Mouse (Mus musculus): ENCODE results near the gene Asb1. TPM values are rescaled to one million over a fixed set of nuclear protein-coding genes. Genes with fewer than 3 reads are reported as not detected.
A peak's percentile ranks its signal among the peaks of the same experiment; 100 is the strongest.

Asb1 gene
- polyA plus RNA-seq, 1 experiment: 15.9 TPM

DNA sequence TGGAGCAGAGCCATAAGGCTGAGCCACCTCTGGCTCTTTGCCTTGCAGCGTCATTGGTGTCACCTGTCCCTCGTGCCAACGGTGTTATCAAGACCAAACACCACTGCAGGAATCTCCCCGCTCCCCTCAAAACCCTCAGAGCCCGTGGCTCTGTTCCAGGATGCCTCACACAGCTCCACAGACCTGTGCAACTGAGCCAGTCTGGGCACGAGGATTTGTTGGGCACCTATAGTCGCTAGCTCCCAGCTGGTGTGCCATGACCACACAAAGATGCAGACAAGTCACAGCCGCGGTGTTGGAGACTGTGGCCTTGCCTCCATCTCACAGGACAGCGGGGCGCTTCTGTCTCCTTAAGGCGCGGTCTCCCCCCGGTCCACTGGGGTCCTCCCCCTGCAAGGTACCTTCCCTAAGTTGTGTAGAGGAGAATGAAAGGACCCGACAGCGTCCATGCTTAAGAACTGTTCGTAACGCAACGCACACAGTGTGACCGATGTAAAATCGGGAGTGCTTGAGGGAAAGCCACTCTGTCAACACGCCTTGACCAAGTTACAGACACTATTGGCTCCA is 557 bp upstream of the Asb1 start:
- Histone ChIP-seq H3K36me3 (ENCODE audit: control insufficient read depth, insufficient read depth, low read length) (no peaks in the 10 kb centered on the region; the same call in 1 of the 2 replicates), H3K27ac (ENCODE audit: insufficient read depth, low read length) (peak overlapping the region; percentile 49; the same call in 1 of the 2 replicates), H3K4me1 (ENCODE audit: control insufficient read depth, insufficient read depth, insufficient read length) (peaks cover 4% of the 10 kb centered on the region; the same call in 1 of the 2 replicates), H3K27me3 (ENCODE audit: control insufficient read depth, insufficient read depth, low read length) (no peaks in the 10 kb centered on the region), H3K4me3 (ENCODE audit: extremely low read depth, insufficient read depth, insufficient read length) (peak overlapping the region; percentile 78)
- WGBS: 3% methylated on average over 22 of the region's 22 CpGs
- DNase-seq (ENCODE audit: low read depth in 1 of 2, low spot score in 2 of 2): no peak
- no peak for TF ChIP-seq POLR2A (IDR thresholded peaks at IDR 0.05; ENCODE audit: low read depth, low read length)
- TF ChIP-seq CTCF (IDR thresholded peaks at IDR 0.05; ENCODE audit: extremely low read depth, insufficient read depth, insufficient read length, insufficient replicate concordance): no peak

DNA sequence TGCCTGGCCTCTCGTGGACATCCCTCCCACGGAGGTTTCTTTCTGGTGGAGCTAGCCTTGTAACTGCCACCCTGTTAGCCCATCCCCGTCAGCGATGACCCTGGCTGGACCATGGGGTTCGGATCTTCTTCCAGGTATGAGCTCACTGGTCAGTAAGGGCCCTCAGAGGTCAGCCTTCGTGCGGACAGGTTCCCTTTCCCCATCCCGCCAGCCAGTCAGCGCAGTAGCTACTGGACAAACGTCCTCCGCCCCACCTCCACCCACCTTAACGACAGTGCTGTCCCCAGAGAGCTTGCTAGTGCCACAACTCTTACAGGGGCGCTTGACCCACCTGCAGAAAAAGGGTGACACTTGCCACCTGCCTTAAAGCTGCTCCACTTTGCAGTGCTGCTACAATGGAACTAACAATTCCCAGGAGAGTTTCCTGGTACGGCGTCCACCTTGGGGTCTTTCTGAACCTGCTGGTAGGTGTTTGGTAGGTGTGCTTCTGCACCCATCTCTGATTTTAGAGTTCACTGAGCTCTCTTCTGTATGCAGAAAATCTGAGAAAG is 773 bp downstream of the Asb1 start:
- H3K4me1 ChIP-seq (ENCODE audit: control insufficient read depth, insufficient read depth, insufficient read length): peaks cover 4% of the 10 kb centered on the region; the same call in 1 of the 2 replicates
- peak overlapping the region; percentile 23; the same call in 1 of the 2 replicates for H3K27ac ChIP-seq (ENCODE audit: insufficient read depth, low read length)
- peak in 1 of 2 experiments; percentile 9 for DNase-seq (ENCODE audit: low read depth in 1 of 2, low spot score in 2 of 2)
- no peak for TF ChIP-seq POLR2A (IDR thresholded peaks at IDR 0.05; ENCODE audit: low read depth, low read length)
- TF ChIP-seq CTCF (IDR thresholded peaks at IDR 0.05; ENCODE audit: extremely low read depth, insufficient read depth, insufficient read length, insufficient replicate concordance): no peak
- peak overlapping the region; percentile 78 for H3K4me3 ChIP-seq (ENCODE audit: extremely low read depth, insufficient read depth, insufficient read length)
- H3K36me3 ChIP-seq (ENCODE audit: control insufficient read depth, insufficient read depth, low read length): no peaks in the 10 kb centered on the region; the same call in 1 of the 2 replicates
- no peaks in the 10 kb centered on the region for H3K27me3 ChIP-seq (ENCODE audit: control insufficient read depth, insufficient read depth, low read length)
- WGBS: 30% methylated on average over 15 of the region's 15 CpGs

DNA sequence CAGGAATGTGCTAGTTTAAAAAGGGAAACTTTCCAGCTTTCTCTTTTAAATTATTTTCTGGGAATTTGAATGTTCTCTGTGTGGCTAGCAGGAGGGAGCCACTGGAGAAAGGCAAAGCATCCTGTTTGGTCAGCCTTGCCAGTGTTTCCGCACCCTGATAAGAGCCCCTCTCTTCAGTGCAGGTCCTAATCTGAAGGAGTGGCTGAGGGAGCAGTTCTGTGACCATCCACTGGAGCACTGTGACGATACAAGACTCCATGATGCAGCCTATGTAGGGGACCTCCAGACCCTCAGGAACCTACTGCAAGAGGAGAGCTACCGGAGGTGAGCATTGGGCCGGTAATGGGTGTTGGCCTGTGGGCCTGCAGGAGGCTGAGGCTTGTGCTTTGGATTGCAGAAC is 3.6 kb downstream of the Asb1 start:
- TF ChIP-seq POLR2A (IDR thresholded peaks at IDR 0.05; ENCODE audit: low read depth, low read length): no peak
- no peak for TF ChIP-seq CTCF (IDR thresholded peaks at IDR 0.05; ENCODE audit: extremely low read depth, insufficient read depth, insufficient read length, insufficient replicate concordance)
- H3K4me3 ChIP-seq (ENCODE audit: extremely low read depth, insufficient read depth, insufficient read length): no peak overlapping the region
- no peak for DNase-seq (ENCODE audit: low read depth in 1 of 2, low spot score in 2 of 2)
- WGBS: 90% methylated on average over 4 of the region's 4 CpGs
- H3K27ac ChIP-seq (ENCODE audit: insufficient read depth, low read length): no peak overlapping the region
- no peaks in the 10 kb centered on the region for H3K27me3 ChIP-seq (ENCODE audit: control insufficient read depth, insufficient read depth, low read length)
- peaks cover 4% of the 10 kb centered on the region; the same call in 1 of the 2 replicates for H3K4me1 ChIP-seq (ENCODE audit: control insufficient read depth, insufficient read depth, insufficient read length)
- H3K36me3 ChIP-seq (ENCODE audit: control insufficient read depth, insufficient read depth, low read length): peaks cover 16% of the 10 kb centered on the region

DNA sequence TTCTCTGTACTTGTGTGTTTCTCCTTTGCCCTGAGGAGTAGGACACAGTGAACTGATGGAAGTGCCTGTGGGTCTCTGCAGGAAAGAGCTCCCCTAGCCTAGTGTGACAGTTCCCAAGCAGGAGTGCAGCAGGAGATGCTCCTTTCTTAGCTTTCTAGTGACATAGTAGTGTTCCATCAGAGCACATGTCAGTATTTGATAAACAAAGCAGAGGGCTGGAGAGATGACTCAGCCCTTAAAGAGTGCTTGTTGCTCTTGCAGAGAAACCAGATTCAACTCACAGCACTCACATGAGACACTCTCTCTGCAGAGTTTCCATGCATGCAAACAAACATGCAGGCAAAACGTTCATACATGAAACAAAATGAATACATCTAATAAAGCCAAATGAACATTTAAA is 4.9 kb downstream of the Asb1 start:
- peaks cover 19% of the 10 kb centered on the region for H3K36me3 ChIP-seq (ENCODE audit: control insufficient read depth, insufficient read depth, low read length)
- no peaks in the 10 kb centered on the region for H3K27me3 ChIP-seq (ENCODE audit: control insufficient read depth, insufficient read depth, low read length)
- DNase-seq (ENCODE audit: low read depth in 1 of 2, low spot score in 2 of 2): no peak
- TF ChIP-seq POLR2A (IDR thresholded peaks at IDR 0.05; ENCODE audit: low read depth, low read length) (no peak), CTCF (IDR thresholded peaks at IDR 0.05; ENCODE audit: extremely low read depth, insufficient read depth, insufficient read length, insufficient replicate concordance) (no peak)
- H3K4me3 ChIP-seq (ENCODE audit: extremely low read depth, insufficient read depth, insufficient read length): no peak overlapping the region
- H3K4me1 ChIP-seq (ENCODE audit: control insufficient read depth, insufficient read depth, insufficient read length): peaks cover 4% of the 10 kb centered on the region; the same call in 1 of the 2 replicates
- H3K27ac ChIP-seq (ENCODE audit: insufficient read depth, low read length): no peak overlapping the region
- WGBS: 81% methylated on average over 1 of the region's 1 CpGs

DNA sequence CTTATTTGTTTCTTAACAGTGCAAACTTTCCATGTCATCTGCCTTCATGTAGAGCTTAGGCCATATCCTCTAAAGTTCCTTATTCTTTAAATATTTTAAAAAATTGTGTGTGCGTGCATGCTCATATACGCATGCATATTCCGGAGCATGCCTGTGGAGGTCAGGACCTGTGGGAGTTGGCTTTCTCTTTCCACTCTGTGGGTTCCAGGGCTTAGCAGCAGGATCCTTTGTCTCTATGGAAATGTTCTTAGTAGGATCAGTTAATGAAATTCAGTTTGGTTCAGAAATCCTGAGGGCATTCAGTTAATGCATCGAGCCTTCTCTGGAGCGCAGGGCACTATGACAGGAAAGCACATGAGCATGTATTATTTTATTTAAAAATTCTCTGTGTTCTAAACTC is 7.2 kb downstream of the Asb1 start:
- TF ChIP-seq CTCF (IDR thresholded peaks at IDR 0.05; ENCODE audit: extremely low read depth, insufficient read depth, insufficient read length, insufficient replicate concordance) (no peak), POLR2A (IDR thresholded peaks at IDR 0.05; ENCODE audit: low read depth, low read length) (no peak)
- Histone ChIP-seq H3K27ac (ENCODE audit: insufficient read depth, low read length) (no peak overlapping the region), H3K36me3 (ENCODE audit: control insufficient read depth, insufficient read depth, low read length) (peaks cover 28% of the 10 kb centered on the region), H3K4me3 (ENCODE audit: extremely low read depth, insufficient read depth, insufficient read length) (no peak overlapping the region), H3K27me3 (ENCODE audit: control insufficient read depth, insufficient read depth, low read length) (no peaks in the 10 kb centered on the region), H3K4me1 (ENCODE audit: control insufficient read depth, insufficient read depth, insufficient read length) (no peaks in the 10 kb centered on the region)
- 98% methylated on average over 5 of the region's 5 CpGs for WGBS
- DNase-seq (ENCODE audit: low read depth in 1 of 2, low spot score in 2 of 2): no peak

DNA sequence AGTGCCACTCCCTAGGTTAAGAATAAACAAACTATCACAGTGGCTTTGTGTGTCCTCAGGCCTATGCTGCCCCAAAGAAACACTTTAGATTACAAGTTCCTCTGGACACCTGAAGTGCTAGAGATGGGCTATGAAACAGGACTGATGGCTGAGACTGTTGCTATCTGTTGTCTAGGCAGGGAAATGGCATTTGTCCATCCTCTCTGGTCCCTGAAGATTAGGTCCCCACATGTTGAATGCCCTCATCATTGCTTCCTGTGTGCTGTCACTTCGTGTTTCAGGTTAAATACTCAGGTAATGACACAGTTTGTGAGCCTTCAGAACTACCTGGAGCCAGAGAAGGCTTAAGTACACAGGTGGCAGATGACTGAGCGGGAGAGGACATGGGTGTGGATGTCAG is 8.7 kb downstream of the Asb1 start:
- no peak for TF ChIP-seq CTCF (IDR thresholded peaks at IDR 0.05; ENCODE audit: extremely low read depth, insufficient read depth, insufficient read length, insufficient replicate concordance)
- TF ChIP-seq POLR2A (IDR thresholded peaks at IDR 0.05; ENCODE audit: low read depth, low read length): no peak
- peaks cover 35% of the 10 kb centered on the region for H3K36me3 ChIP-seq (ENCODE audit: control insufficient read depth, insufficient read depth, low read length)
- no peaks in the 10 kb centered on the region for H3K4me1 ChIP-seq (ENCODE audit: control insufficient read depth, insufficient read depth, insufficient read length)
- WGBS: 82% methylated on average over 2 of the region's 2 CpGs
- no peak overlapping the region for H3K4me3 ChIP-seq (ENCODE audit: extremely low read depth, insufficient read depth, insufficient read length)
- no peak overlapping the region for H3K27ac ChIP-seq (ENCODE audit: insufficient read depth, low read length)
- DNase-seq (ENCODE audit: low read depth in 1 of 2, low spot score in 2 of 2): no peak
- H3K27me3 ChIP-seq (ENCODE audit: control insufficient read depth, insufficient read depth, low read length): no peaks in the 10 kb centered on the region

DNA sequence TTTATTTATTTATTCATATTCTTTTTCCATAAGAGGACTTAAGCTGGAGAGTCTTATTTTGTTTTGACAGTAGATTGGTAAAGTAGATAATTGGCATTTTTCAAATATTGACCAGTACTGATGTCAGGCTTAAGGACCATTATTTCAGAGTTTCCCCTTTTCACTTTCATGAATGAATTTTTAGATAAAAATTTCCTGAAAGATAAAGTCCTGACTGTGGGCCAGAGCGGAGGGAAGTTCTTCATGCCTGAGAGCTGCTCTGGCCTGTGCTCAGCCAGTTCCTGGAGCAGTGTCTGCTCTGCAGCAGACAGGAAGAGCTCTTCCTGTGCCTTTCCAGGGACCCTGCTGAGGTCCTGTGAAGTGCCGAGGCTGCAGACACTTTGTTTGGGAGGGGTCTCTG is 16.8 kb downstream of the Asb1 start:
- Histone ChIP-seq H3K27me3 (ENCODE audit: control insufficient read depth, insufficient read depth, low read length) (no peaks in the 10 kb centered on the region), H3K4me1 (ENCODE audit: control insufficient read depth, insufficient read depth, insufficient read length) (no peaks in the 10 kb centered on the region), H3K36me3 (ENCODE audit: control insufficient read depth, insufficient read depth, low read length) (peaks cover 25% of the 10 kb centered on the region), H3K4me3 (ENCODE audit: extremely low read depth, insufficient read depth, insufficient read length) (no peak overlapping the region), H3K27ac (ENCODE audit: insufficient read depth, low read length) (no peak overlapping the region)
- DNase-seq (ENCODE audit: low read depth in 1 of 2, low spot score in 2 of 2): no peak
- 73% methylated on average over 2 of the region's 2 CpGs for WGBS
- TF ChIP-seq CTCF (IDR thresholded peaks at IDR 0.05; ENCODE audit: extremely low read depth, insufficient read depth, insufficient read length, insufficient replicate concordance): no peak
- TF ChIP-seq POLR2A (IDR thresholded peaks at IDR 0.05; ENCODE audit: low read depth, low read length): no peak
